Mouse (Mus musculus) ES-E14 (cell line): Measurements from ENCODE around the gene Zfp940. TPM values are rescaled to one million over a fixed set of nuclear protein-coding genes. Genes with fewer than 3 reads are reported as not detected.

Source experiments
- DNase-seq: peaks from one replicate; pipeline ENCODE4 v3.0.0-alpha.2; 2013; ENCODE audit warnings: low read depth, low spot score
- H3K27ac ChIP-seq: 2 replicates; pipeline ENCODE4 v1.5.1; 2012; ENCODE audit warnings: low read depth, mild to moderate bottlenecking, low read length, moderate library complexity, mixed read lengths; ENCODE audit not compliant: poor library complexity, insufficient read depth, severe bottlenecking
- H3K36me3 ChIP-seq: 2 replicates; pipeline ENCODE4 v1.6.1; 2012; ENCODE audit warnings: mild to moderate bottlenecking, low read length, moderate library complexity, mixed read lengths; ENCODE audit not compliant: control insufficient read depth, poor library complexity, insufficient read depth, severe bottlenecking
- H3K4me1 ChIP-seq, 2 experiments: fragments of 150-350 bp in 1 of 2; sonication (generic) in 1 of 2; 2 replicates each; pipeline ENCODE4 v1.6.1; 2012; ENCODE audit warnings: low read length in 2 of 2, mild to moderate bottlenecking in 1 of 2, mixed read lengths in 1 of 2; ENCODE audit not compliant: control insufficient read depth in 2 of 2, insufficient read depth in 2 of 2, poor library complexity in 1 of 2
- H3K4me3 ChIP-seq, 2 experiments: fragments of 150-350 bp in 1 of 2; sonication (generic) in 1 of 2; 2 replicates each; pipeline ENCODE4 v1.5.1; 2012; ENCODE audit warnings: low read length in 2 of 2, low read depth in 1 of 2, mild to moderate bottlenecking in 1 of 2, mixed read lengths in 1 of 2; ENCODE audit not compliant: insufficient read depth in 1 of 2, poor library complexity in 1 of 2, severe bottlenecking in 1 of 2
- H3K9ac ChIP-seq: 2 replicates; pipeline ENCODE4 v1.6.1; 2012; ENCODE audit warnings: low read depth, mild to moderate bottlenecking, low read length, mixed read lengths; ENCODE audit not compliant: poor library complexity, insufficient read depth, severe bottlenecking
- H3K9me3 ChIP-seq: fragments of 150-350 bp; sonication (generic); 2 replicates; pipeline ENCODE4 v1.6.1; 2012; ENCODE audit warnings: low read depth, mild to moderate bottlenecking, low read length; ENCODE audit not compliant: control insufficient read depth, insufficient read depth
- CHD2 ChIP-seq: IDR thresholded peaks from 2 replicates; pipeline ENCODE4 v1.6.1; 2014; ENCODE audit warnings: mild to moderate bottlenecking, low read depth, low read length, inconsistent platforms
- HCFC1 ChIP-seq: IDR thresholded peaks from 2 replicates; pipeline ENCODE4 v1.6.1; 2012; ENCODE audit warnings: low read length, inconsistent platforms, borderline replicate concordance; ENCODE audit not compliant: insufficient read depth
- MAFK ChIP-seq: IDR thresholded peaks from 2 replicates; pipeline ENCODE4 v1.6.1; 2014; ENCODE audit warnings: mild to moderate bottlenecking, low read depth, low read length, inconsistent platforms; ENCODE audit not compliant: insufficient read depth
- ZC3H11A ChIP-seq: IDR thresholded peaks from 2 replicates; pipeline ENCODE4 v1.6.1; 2012; ENCODE audit warnings: low read depth, mild to moderate bottlenecking, inconsistent platforms, low read length, borderline replicate concordance
- ZNF384 ChIP-seq: IDR thresholded peaks from 2 replicates; pipeline ENCODE4 v1.6.1; 2012; ENCODE audit warnings: low read depth, low read length, inconsistent platforms
- in situ Hi-C, 2 experiments: fragments of 600-800 bp; cut with MboI; formaldehyde crosslinking; loops; one replicate each; pipeline ENCODE4 v1.15.1; 2025; ENCODE audit warnings: low sequenced_read_pairs in 2 of 2, inconsistent platforms in 1 of 2; ENCODE audit not compliant: unreplicated experiment in 2 of 2
- total RNA-seq: library from RNA; depleted of rRNA; stranded (reverse); fragments of 300-350 nt; gene quantifications from 2 replicates; pipeline ENCODE4 v1.2.3, GENCODE M21; 2012; rRNA removed

The Zfp940 gene
- total RNA-seq = 6.9 and 12.3 TPM in 2 replicates

- Histone ChIP-seq H3K9me3 (no peaks in the 10 kb centered on the region), H3K4me1 (no peaks in the 10 kb centered on the region; a peak in 1 of 4 replicates), H3K27ac (no peak within 1 kb of the TSS), H3K36me3 (peaks cover 2% of the 10 kb centered on the region; the same call in 1 of the 2 replicates), H3K4me3 (peak within 1 kb of the TSS; percentile 75 to 95), H3K9ac (peak within 1 kb of the TSS; percentile 74)
- peak; percentile 77 for DNase-seq
- in situ Hi-C loops = no loop called here
- TF ChIP-seq ZC3H11A (no peak), ZNF384 (no peak), HCFC1 (peak; percentile 93)
Measured at GRCm38 (mm10) chr7:29853219-29853842, at the start of gene Zfp940. Zfp940 (minus strand) TSS chr7:29853669.

- H3K4me1 ChIP-seq = no peaks in the 10 kb centered on the region
- no peaks in the 10 kb centered on the region for H3K9me3 ChIP-seq
- H3K27ac ChIP-seq = no peak overlapping the region
- no peak for TF ChIP-seq ZC3H11A
- TF ChIP-seq ZNF384 = no peak
- TF ChIP-seq CHD2 = no peak
- TF ChIP-seq MAFK = no peak
- no peak for TF ChIP-seq HCFC1
- peaks cover 31% of the 10 kb centered on the region for H3K36me3 ChIP-seq
- DNase-seq = no peak
- no peak overlapping the region for H3K4me3 ChIP-seq
- in situ Hi-C loops = no loop called here
- no peak overlapping the region for H3K9ac ChIP-seq
Measured at GRCm38 (mm10) chr7:29898351-29898750, 44.9 kb upstream of the Zfp940 start.

- Histone ChIP-seq H3K4me3 (no peak overlapping the region), H3K4me1 (no peaks in the 10 kb centered on the region), H3K9me3 (no peaks in the 10 kb centered on the region), H3K9ac (no peak overlapping the region), H3K36me3 (peaks cover 25% of the 10 kb centered on the region), H3K27ac (no peak overlapping the region)
- TF ChIP-seq MAFK (no peak), ZC3H11A (no peak), HCFC1 (no peak), ZNF384 (no peak), CHD2 (no peak)
- DNase-seq = no peak
- in situ Hi-C loops = no loop called here
Measured at GRCm38 (mm10) chr7:29892756-29893155, 39.3 kb upstream of the Zfp940 start.

- peaks cover 20% of the 10 kb centered on the region for H3K36me3 ChIP-seq
- in situ Hi-C loops = no loop called here
- no peak overlapping the region for H3K9ac ChIP-seq
- H3K9me3 ChIP-seq = peaks cover 8% of the 10 kb centered on the region
- no peak for DNase-seq
- no peak overlapping the region for H3K27ac ChIP-seq
- H3K4me3 ChIP-seq = no peak overlapping the region
- TF ChIP-seq HCFC1 (no peak), ZC3H11A (no peak), CHD2 (no peak), ZNF384 (no peak), MAFK (no peak)
- H3K4me1 ChIP-seq = no peaks in the 10 kb centered on the region
Measured at GRCm38 (mm10) chr7:29890501-29890900, 37.0 kb upstream of the Zfp940 start.

GRCm38 (mm10) chr7:29880916-29881315 is 27.4 kb upstream of the Zfp940 start:
- H3K9me3 ChIP-seq = peaks cover 15% of the 10 kb centered on the region
- no peak for TF ChIP-seq ZC3H11A
- TF ChIP-seq MAFK = no peak
- TF ChIP-seq ZNF384 = no peak
- no peak for TF ChIP-seq HCFC1
- no peak for TF ChIP-seq CHD2
- no peak overlapping the region; the same call in 1 of the 2 replicates for H3K27ac ChIP-seq
- H3K9ac ChIP-seq = no peak overlapping the region
- no peak for DNase-seq
- peaks cover 4 to 5% of the 10 kb centered on the region in 2 experiments; a peak in 1 of 4 replicates for H3K4me1 ChIP-seq
- peaks cover 5% of the 10 kb centered on the region; the same call in 1 of the 2 replicates for H3K36me3 ChIP-seq
- in situ Hi-C loops = no loop called here
- H3K4me3 ChIP-seq = no peak overlapping the region
